Mouse (Mus musculus) intestine, embryonic 14.5 days (tissue): Measurements from ENCODE around the gene Cutc. TPM values are rescaled to one million over a fixed set of nuclear protein-coding genes. Genes with fewer than 3 reads are reported as not detected.

ENCODE experiments used
- ATAC-seq: fragments of 200-750 bp; cut with Nextera tagmentation; replicated peaks from 2 replicates; pipeline ENCODE4 v1.8.0; 2017; ENCODE audit warnings: low read depth, moderate number of reproducible peaks, moderate TSS enrichment, moderate library complexity; ENCODE audit not compliant: low FRiP score, low TSS enrichment
- DNase-seq: peaks from one replicate; pipeline ENCODE4 v3.0.0-alpha.2; 2018; ENCODE audit warnings: low spot score
- H3K27ac ChIP-seq: fragments of 300-500 bp; sonication (generic); 2 replicates; pipeline ENCODE4 v1.5.1; 2014; ENCODE audit warnings: low read depth, mild to moderate bottlenecking, control low read depth
- H3K27me3 ChIP-seq: fragments of 300-500 bp; sonication (generic); replicated peaks from 2 replicates; pipeline ENCODE4 v1.6.1; 2014; ENCODE audit warnings: low read length, control low read depth; ENCODE audit not compliant: control insufficient read depth, insufficient read depth
- H3K36me3 ChIP-seq: fragments of 300-500 bp; sonication (generic); 2 replicates; pipeline ENCODE4 v1.6.1; 2014; ENCODE audit warnings: low read length, control low read depth; ENCODE audit not compliant: control insufficient read depth, insufficient read depth
- H3K4me1 ChIP-seq: fragments of 300-500 bp; sonication (generic); replicated peaks from 2 replicates; pipeline ENCODE4 v1.6.1; 2014; ENCODE audit warnings: low read length, control low read depth, mixed read lengths; ENCODE audit not compliant: control insufficient read depth, insufficient read depth
- H3K4me2 ChIP-seq: fragments of 300-500 bp; sonication (generic); 2 replicates; pipeline ENCODE4 v1.6.1; 2014; ENCODE audit warnings: low read length
- H3K4me3 ChIP-seq: fragments of 300-500 bp; sonication (generic); 2 replicates; pipeline ENCODE4 v1.5.1; 2014; ENCODE audit warnings: low read depth, low read length, control low read depth, mixed read lengths
- H3K9ac ChIP-seq: fragments of 300-500 bp; sonication (generic); 2 replicates; pipeline ENCODE4 v1.6.1; 2014; ENCODE audit warnings: mild to moderate bottlenecking, low read length
- H3K9me3 ChIP-seq: fragments of 300-500 bp; sonication (generic); 2 replicates; pipeline ENCODE4 v1.6.1; 2016; ENCODE audit warnings: low read length, control low read depth; ENCODE audit not compliant: control insufficient read depth
- WGBS: fragments of 180-500 bp; shearing (Covaris S2); extraction: QIAGEN DNeasy Blood & Tissue Kit; methylation state at CpG from one replicate; pipeline ENCODE4 v1.1.7; 2014; 5-methylcytosine and 5-hydroxymethylcytosine counted together
- polyA plus RNA-seq: library from polyadenylated mRNA; unstranded; fragments of >200 nt; fragmentation: Nextera tagmentation; extraction: Ambion mirVana; gene quantifications from 2 replicates; pipeline ENCODE4 v1.2.1, GENCODE M21; 2014

Gene Cutc
- 20.6 and 21.2 TPM in 2 replicates for polyA plus RNA-seq

DNA sequence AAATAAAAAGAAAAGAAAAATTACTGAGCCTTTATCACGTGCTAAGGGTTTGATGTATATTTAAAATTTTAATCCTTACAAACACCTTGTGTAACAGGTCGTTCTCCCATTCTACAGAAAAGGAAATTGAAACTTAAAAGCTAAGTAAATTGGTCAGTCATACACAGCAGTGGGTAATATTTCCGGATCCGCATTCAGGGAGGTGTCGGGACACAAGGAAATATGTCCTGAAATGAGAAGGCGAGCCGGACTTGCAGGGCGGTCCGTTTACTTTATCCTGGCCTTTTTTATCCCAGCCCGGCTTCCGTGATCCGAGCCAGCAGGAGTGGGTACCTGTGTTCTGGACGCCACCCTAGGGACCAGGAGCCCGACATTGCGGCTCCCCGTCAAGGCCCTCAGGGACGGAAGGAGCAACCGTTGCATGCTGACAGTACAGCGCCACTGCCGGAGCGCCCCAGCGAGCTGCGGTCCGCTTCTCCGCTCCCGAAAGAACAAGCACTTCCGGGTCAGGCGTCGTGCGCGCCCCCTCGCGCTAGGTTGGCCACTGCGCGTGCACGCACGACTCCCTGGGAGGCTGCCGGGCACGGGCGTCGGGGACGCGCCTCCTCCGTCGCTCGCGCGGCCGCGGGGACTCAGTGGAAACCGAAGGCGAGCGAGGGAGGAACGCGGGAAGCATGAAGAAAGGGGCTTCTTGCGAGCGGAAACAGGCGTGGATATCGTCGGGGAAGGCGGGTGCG is at the start of gene Cutc, which contains the start of gene Cox15:
Gene Cutc, plus strand, starts transcription at position 508 of the 737 bp plus-strand sequence.
Gene Cox15, minus strand, starts transcription at position 512 of the 737 bp plus-strand sequence.
- Histone ChIP-seq H3K9me3 (no peaks in the 10 kb centered on the region), H3K4me2 (peak within 1 kb of the TSS; percentile 71), H3K36me3 (peaks cover 33% of the 10 kb centered on the region), H3K4me1 (peaks cover 4% of the 10 kb centered on the region; the same call in 1 of the 2 replicates), H3K4me3 (peak within 1 kb of the TSS; percentile 76), H3K27me3 (no peaks in the 10 kb centered on the region), H3K9ac (peak within 1 kb of the TSS; percentile 79), H3K27ac (peak within 1 kb of the TSS; percentile 97)
- under 1% methylated on average over 62 of the region's 62 CpGs for WGBS
- DNase-seq (peak; percentile 98), ATAC-seq (peak; percentile 89)

DNA sequence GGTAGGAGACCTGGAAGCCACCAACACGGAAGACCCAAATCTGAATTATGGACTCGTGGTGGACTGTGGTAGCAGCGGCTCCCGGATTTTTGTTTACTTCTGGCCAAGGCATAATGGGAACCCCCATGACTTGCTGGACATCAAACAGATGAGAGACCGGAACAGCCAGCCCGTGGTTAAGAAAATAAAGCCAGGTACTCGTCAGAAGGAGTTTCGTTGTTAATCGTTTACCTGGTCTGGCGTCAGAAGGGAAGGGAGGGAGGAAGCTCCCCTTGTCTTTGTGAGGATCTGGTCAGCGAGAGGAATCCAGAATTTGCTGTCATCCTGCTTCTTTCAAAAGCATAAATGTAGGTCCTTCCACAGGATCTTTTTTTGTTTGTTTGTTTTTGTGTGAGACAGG is 48.6 kb upstream of the Cutc start:
- no peaks in the 10 kb centered on the region for H3K27me3 ChIP-seq

DNA sequence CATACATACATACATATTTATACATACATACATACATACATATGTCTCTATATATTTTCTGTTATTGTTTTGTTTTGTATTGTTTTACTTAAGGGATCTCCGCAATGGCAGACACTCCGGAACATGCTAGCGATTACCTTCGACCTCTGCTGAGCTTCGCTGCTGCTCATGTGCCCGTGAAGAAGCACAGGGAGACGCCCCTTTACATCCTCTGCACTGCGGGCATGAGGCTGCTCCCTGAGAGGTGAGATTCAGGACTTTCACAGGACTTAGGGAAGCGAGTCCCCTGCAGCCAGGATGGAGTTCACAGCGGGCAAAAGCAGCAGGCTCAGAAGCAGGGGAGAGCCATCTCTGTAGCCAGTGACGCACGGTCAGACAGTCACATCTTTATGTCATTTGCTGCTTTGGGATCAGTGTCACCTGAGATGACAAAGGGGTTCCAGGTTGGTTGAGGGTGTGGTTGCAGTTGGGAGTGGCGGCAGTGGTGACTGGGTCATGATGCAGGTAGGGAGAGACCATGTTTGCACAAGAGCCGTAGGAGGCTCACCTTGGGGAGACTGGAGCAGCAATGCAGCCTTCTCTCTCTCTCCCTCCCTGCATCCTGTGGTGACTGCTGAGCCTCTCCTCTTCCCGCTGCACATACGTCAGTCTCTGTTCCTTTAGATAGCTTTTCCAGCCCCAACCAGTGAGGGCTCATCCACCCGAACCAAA is 47.9 kb upstream of the Cutc start:
- WGBS, result 83% methylated on average over 17 of the region's 17 CpGs
- Histone ChIP-seq H3K4me2 (no peak overlapping the region), H3K27ac (no peak overlapping the region), H3K4me1 (no peaks in the 10 kb centered on the region), H3K4me3 (no peak overlapping the region), H3K9me3 (no peaks in the 10 kb centered on the region), H3K36me3 (peaks cover 59% of the 10 kb centered on the region), H3K9ac (no peak overlapping the region), H3K27me3 (no peaks in the 10 kb centered on the region)
- ATAC-seq (no peak), DNase-seq (no peak)

More for the DNA sequence above, 48.6 kb upstream of the Cutc start:
- 72% methylated on average over 11 of the region's 11 CpGs for WGBS
- Histone ChIP-seq H3K4me2 (no peak overlapping the region), H3K4me3 (no peak overlapping the region), H3K27ac (no peak overlapping the region), H3K9ac (no peak overlapping the region), H3K4me1 (no peaks in the 10 kb centered on the region; the same call in 1 of the 2 replicates), H3K36me3 (peaks cover 60% of the 10 kb centered on the region), H3K9me3 (no peaks in the 10 kb centered on the region)
- ATAC-seq, result no peak
- no peak for DNase-seq

DNA sequence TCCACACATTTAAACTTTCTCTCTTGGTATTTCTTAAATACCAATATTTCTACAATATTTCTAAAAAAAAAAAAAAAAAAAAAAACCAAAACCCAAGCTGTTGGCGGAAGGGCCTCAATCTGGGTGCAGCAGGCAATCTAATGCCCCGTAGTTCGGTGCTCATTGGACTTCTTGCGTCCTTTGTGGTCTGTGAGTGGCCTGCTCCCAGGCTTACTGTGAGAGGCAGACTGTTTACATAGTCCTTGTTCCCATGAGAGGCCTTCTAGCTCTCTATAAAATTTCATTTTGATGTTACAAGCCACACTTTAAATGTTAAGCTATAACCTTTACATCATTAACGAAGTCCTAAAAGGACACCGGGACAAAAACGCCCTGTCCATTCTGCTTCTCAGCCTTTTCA is 44.6 kb upstream of the Cutc start:
- H3K27ac ChIP-seq, result no peak overlapping the region
- no peaks in the 10 kb centered on the region for H3K27me3 ChIP-seq
- no peaks in the 10 kb centered on the region for H3K9me3 ChIP-seq
- DNase-seq (no peak), ATAC-seq (no peak)
- peaks cover 45% of the 10 kb centered on the region for H3K36me3 ChIP-seq
- no peaks in the 10 kb centered on the region for H3K4me1 ChIP-seq
- WGBS, result 84% methylated on average over 7 of the region's 7 CpGs
- H3K4me2 ChIP-seq, result no peak overlapping the region
- H3K4me3 ChIP-seq, result no peak overlapping the region
- no peak overlapping the region for H3K9ac ChIP-seq

DNA sequence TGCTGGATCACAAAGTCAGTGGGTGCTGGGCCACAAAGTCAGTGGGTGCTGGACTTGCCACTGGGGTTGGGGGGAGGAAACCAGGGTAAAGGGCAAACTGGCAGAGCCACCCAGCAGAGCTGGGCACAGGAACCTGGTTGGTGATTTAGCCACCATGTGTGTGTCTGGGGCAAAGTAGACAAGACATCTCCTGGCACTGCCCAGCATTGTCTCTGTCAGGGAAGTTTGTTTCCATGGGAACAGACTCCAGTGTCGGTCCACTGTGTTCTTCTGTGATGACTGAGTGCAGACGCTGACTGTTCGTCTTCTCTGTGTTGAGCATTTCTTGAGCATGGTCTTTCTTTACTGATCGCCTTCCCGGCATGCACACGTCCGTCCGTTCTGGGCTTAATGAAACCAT is 43.5 kb upstream of the Cutc start:
- ATAC-seq (no peak), DNase-seq (no peak)
- Histone ChIP-seq H3K4me2 (no peak overlapping the region), H3K9ac (no peak overlapping the region), H3K27ac (no peak overlapping the region), H3K4me3 (no peak overlapping the region), H3K36me3 (peaks cover 41% of the 10 kb centered on the region), H3K27me3 (no peaks in the 10 kb centered on the region), H3K9me3 (no peaks in the 10 kb centered on the region), H3K4me1 (no peaks in the 10 kb centered on the region)
- WGBS, result 83% methylated on average over 8 of the region's 8 CpGs

DNA sequence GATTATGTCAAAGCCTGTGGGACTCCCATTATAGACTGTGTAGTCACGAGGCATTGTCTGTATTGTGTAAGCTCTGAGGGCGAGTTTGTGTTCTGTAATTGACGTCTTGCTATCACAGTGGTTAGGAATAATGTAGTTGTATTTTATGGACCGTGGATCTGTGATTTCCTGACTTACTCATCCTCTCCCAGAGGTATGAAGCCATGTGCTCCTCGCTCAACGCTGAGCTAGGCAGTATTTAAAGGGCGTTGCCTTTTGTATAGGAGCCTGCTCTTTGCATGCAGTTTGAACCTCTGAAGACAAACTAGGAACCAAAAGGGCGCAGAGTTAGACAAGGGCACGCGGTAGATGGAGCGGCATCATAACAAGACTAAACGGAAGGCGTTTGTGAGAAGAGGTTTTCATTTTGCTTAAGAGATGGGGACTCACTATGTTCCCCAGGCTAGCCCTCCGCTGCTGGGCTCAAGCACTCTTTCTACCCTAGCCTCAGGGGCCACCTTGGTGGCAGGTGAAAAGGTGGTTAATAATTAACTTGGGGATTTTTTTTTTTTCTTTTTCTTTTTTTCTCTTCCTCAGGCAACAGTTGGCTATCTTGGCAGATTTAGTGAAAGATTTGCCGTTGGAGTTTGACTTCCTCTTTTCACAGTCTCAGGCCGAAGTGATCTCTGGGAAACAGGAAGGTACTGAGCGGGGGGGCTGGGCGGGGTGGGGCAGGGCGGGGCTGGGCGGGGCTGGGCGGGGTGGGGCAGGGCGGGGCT is 41.5 kb upstream of the Cutc start:
- no peak overlapping the region for H3K9ac ChIP-seq
- peak; percentile 69 for DNase-seq
- peak; percentile 75 for ATAC-seq
- 50% methylated on average over 22 of the region's 22 CpGs for WGBS
- H3K27me3 ChIP-seq, result no peaks in the 10 kb centered on the region
- peaks cover 31% of the 10 kb centered on the region for H3K36me3 ChIP-seq
- H3K27ac ChIP-seq, result peak overlapping the region; percentile 75
- H3K4me2 ChIP-seq, result 0 out of 2 replicates have a peak overlapping the region, but pooled peaks have one; percentile 3
- no peaks in the 10 kb centered on the region for H3K4me1 ChIP-seq
- H3K9me3 ChIP-seq, result no peaks in the 10 kb centered on the region
- no peak overlapping the region for H3K4me3 ChIP-seq

DNA sequence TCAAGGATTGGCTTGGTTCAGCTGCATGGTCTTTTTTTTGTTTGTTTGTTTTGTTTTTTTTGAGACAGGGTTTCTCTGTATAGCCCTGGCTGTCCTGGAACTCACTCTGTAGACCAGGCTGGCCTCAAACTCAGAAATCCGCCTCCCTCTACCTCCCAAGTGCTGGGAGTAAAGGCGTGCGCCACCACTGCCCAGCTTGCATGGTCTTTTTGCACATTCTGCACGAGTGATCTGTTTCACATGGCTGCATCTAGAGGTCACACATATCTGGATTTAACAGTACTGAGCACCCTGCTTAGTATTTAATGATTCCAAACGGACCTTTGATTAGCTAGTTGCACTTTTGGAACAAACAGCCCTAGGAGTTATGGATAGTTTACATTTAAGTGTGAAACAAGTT is 40.8 kb upstream of the Cutc start:
- Histone ChIP-seq H3K9me3 (no peaks in the 10 kb centered on the region), H3K9ac (no peak overlapping the region), H3K36me3 (peaks cover 35% of the 10 kb centered on the region), H3K4me2 (no peak overlapping the region), H3K27me3 (no peaks in the 10 kb centered on the region), H3K4me1 (no peaks in the 10 kb centered on the region), H3K27ac (no peak overlapping the region), H3K4me3 (no peak overlapping the region)
- WGBS, result 80% methylated on average over 5 of the region's 5 CpGs
- DNase-seq (no peak), ATAC-seq (0 out of 2 replicates have a peak, but pooled peaks have one; percentile 37)

DNA sequence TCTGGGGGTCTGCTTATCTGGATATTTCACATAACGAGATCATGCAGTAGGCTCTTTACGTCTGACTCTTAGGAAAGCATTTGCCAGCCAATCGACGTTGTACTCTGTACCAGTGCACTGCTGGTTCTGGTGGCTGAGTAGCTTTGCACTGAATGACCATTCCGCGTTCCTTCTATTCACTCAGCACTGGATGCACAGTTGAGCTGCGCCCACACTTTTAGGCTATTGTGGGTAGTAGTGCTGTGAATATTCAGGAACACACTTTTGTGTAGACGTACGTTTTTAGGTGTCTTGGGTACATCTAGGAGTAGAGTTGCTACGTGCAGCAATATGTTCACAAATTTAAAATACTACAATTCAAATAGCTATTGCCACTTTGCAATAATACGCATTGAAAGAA is 32.7 kb upstream of the Cutc start:
- 95% methylated on average over 11 of the region's 11 CpGs for WGBS
- DNase-seq (no peak), ATAC-seq (no peak)
- Histone ChIP-seq H3K27ac (no peak overlapping the region), H3K27me3 (no peaks in the 10 kb centered on the region), H3K36me3 (peaks cover 79% of the 10 kb centered on the region), H3K9ac (no peak overlapping the region), H3K4me2 (no peak overlapping the region), H3K4me1 (no peaks in the 10 kb centered on the region), H3K4me3 (no peak overlapping the region), H3K9me3 (no peaks in the 10 kb centered on the region)
